Mouse (Mus musculus): Measurements from ENCODE around the gene Dcn.

The Dcn gene

DNA sequence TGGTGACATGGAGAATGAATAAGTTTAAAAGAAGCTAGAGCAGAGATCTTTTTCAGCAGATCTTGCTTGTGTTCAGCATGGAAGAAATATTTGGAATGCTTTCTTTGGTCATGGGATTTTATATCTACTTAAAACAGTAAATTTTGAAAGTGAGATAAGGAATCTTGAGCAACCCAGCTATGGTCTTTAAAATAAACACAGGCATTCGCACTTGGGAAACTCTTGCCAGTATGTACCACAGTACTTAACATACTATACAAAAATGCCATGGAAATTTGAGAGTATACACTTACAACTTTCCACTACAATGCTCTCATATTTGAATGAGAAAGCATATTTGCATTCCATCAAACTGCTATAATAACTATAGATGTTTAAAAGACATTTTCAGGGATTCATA, 68.3 kb downstream of the Dcn start:
- no peak for DNase-seq (ENCODE audit: low spot score in 2 of 2)

DNA sequence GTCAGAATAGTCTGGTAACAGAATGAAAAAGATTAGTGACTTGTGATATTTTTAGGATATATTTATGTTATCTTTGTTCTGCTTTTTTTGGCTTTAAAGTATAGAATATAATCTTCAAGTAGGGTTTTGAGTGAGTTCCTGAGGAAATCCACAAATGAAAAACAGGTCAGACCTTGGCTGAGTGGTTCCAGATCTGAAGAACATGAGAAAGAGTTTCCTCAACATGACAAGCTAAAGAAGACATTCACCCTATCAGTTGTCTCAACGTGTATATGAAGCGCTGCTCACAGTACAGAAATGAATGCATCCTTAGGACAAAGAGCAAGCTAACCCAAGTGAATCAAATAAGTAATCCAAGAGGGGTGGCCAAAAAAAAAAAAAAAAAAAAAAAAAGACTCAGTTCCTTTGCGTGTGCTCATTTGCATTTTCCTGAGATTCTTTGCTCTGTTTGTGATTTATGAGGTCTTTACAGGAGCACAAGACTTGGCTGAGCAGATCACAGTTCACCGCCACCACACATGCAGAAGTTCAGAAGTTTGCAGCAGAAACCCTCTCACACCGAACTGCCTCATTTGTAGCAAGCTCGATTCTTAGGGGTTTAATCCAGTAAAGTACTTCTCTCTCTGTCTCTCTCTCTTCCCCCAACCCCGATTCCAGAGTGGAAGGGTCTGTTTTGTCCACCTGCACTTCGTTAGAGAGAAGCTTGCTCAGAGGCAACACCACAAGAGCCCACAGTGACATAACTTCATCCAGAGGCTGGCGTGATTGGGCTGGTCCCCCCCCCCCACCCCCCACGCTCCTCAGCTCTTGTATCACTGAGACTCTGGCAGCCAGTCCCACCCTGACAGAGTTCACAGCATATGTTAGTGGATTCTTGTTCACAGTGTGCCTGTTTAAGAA, 85.8 kb downstream of the Dcn start, which contains the start of gene Lum:
Lum (plus strand) TSS at position 172 of the 900 bp plus-strand sequence.
- DNase-seq (ENCODE audit: low spot score in 2 of 2) = no peak

DNA sequence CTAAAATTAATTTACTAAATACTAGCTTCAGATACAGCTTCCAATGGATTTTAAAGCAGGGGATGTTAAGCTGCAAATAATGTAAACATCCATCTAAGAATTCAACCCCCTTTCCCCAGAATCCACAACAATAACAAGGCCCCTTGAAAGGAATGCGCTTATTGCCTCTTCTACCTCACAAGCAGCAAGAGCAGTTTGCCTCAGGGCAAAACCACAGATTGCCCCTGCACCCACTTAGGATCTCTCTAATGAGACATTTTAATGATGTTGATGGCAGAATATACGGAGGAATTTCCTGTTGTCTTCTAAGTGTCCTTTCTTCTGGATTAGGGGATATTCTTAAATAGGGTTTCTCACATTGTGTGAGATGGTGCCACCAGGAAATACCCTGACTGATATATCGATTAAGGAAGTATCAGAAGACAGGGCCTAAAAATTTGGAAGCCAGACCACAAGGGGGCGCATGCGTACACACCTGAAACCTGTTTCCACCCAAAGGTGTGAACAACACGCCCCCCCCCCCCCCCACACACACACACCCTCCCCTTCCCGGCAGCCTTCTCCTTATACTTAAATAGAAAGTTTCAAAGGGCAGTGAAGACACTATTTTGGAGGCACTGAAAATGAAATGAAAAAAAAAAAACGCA, 88.2 kb downstream of the Dcn start:
- DNase-seq (ENCODE audit: low spot score in 2 of 2) = no peak
